Mouse (Mus musculus): ENCODE data around the gene Fgfr2.

- TF ChIP-seq CTCF (IDR thresholded peaks at IDR 0.05; ENCODE audit: insufficient read depth, low read length) (no peak), POLR2A (IDR thresholded peaks at IDR 0.05; ENCODE audit: borderline replicate concordance, extremely low read depth, low read depth, low read length) (no peak)
These were observed 2811.8 kb downstream of the Fgfr2 start for GRCm38 (mm10) chr7:130311362-130311761.
